Mouse (Mus musculus) layer of hippocampus, adult 9-11 months (tissue): ENCODE measurements at regions not wholly inside any gene's neighbourhood (a gene's known extent, or its start where the extent isn't known, plus 50 kb on each side); places are given as distances from the start of the nearest gene placed in this dataset.

Experiments used
- DNase-seq: peaks from one replicate; pipeline ENCODE4 v3.0.0; 2022

DNA sequence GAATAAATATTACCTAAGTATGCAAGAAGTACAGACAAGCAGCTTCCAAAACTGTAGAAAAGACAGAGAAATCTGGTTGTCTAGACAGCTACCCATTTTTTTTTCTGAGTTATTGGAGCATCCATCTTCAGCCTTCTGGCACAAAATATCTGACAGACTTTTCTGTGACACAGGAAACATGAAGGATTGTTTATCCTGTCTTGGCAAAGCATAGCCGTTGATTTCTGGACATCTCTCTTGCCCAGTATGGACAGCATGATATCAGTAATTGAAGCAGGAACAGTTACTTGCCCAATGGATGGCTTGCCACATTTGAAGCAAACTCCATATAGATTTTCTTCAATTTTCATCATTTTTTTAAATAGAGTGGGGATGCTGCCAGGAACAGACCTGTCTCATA is 96.1 kb upstream of the Naaladl2 start:
- DNase-seq: no peak

- DNase-seq: no peak
Measured at GRCm38 (mm10) chr3:25220601-25221000, 76.5 kb upstream of the Naaladl2 start.

DNA sequence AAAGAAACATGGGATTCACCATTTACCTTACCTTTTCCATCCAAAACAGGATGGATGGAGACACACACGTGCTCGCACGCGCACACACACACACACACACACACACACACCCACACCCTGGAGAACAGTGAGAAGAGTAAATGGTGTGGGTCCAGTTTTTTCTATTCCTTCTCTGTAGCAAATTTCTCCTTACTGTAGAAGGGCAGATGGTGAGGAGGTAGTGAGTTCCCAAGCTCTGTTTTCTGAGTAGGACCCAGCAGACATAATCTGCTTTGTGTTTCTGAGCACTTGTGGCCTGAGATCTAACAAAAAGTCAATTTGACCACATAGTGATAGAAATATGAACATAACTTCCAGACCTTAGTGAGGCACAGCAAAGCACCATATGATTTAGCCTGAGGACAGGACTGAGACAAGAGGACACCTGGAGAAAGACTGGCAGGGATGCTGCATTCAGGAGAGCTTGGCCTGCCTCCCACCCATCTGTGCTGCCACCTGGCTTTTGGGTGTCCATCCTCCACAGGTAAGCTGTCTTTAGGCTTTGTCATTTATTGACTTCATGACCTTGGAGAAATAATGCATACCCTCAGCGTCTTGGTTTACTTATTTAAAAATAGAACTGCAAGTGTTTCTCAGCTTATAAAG is 64.1 kb upstream of the Naaladl2 start:
- DNase-seq: peak; percentile 8
